In the genomic region with DNA sequence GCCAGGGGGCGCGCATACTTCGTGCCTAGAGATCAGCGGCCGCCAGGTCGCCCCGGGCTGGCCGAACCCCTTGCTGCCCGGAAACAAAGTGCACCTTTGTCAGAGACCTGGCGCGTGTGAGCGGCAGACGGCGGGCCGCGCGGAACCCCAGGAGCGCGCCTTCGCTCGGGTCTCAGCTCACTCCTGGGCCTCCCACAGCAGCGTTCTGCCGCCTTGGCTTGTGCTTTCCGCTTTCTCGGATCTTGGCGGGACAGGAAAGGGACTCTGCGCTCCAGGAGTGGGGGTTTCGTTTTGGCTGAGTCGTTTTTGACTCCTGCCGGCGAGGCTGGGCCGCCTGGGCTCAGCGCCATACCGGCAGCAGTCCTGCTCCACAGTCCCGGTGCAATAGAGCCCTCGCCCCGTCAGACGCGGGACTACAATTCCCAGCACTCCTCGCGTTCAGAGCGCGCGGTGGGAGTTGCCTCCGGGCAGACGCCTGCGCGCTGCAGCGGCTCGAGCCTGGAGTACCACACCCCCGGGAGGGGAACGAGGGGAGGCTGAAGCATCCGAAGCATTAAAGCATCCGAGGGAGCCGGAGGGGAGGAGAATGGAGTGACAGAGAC, we compare ENCODE assay signal across 1 mouse cellular context.
TF ChIP-seq lines count a peak whose summit lies in the region.

A gene (plus strand): TSS at position 36 of the 602 bp plus-strand sequence.

TF ChIP-seq in MEL, 35 proteins besides CTCF, POLR2A, EP300 and RAD21 (continued from another document):
- TF ChIP-seq SIN3A (IDR thresholded peaks at IDR 0.05; ENCODE audit: low read length) (peak; percentile 87), POLR2AphosphoS2 (IDR thresholded peaks at IDR 0.05; ENCODE audit: low read length) (peak; percentile 64; the same call in 1 of the 2 replicates), TAL1 (IDR thresholded peaks at IDR 0.05; ENCODE audit: low read length) (no peak), ZKSCAN1 (IDR thresholded peaks at IDR 0.05; ENCODE audit: low read depth, low read length) (no peak), ZC3H11A (IDR thresholded peaks at IDR 0.05; ENCODE audit: low read depth, low read length) (peak; percentile 70)
TF ChIP-seq in MEL: peak in this region for 18.
